Mouse (Mus musculus): ENCODE measurements around the gene Cnfn. TPM values are rescaled to one million over a fixed set of nuclear protein-coding genes. Genes with fewer than 3 reads are reported as not detected.
"Not testable (repeated sequence)": the region's sequence is repeated elsewhere in the genome, so short reads cannot be mapped to it uniquely, and the experiment has no call there.

Gene Cnfn
- total RNA-seq, 2 experiments from 2014 or later, result not detected

- no peak for DNase-seq (ENCODE audit: low spot score)
Observed at GRCm38 (mm10) chr7:25365937-25366625, 3.4 kb downstream of the Cnfn start.

DNA sequence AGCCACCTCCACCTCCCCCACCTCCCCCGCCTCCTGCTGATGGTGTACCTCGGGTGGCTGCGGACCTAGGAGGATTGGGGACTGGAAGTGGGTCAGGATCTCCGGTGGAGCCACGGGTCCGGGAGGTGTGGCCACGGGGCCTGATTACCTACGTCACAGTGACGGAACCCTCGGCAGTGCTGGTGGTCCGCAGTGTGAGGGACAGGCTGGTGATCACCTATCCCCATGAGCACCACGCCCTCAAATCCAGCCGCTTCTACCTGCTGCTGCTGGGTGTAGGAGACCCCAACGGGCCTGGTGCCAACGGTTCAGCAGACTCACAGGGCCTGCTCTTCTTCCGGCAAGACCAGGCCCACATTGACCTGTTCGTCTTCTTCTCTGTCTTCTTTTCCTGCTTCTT is 5.9 kb downstream of the Cnfn start:
- no peak for DNase-seq (ENCODE audit: low spot score)

DNA sequence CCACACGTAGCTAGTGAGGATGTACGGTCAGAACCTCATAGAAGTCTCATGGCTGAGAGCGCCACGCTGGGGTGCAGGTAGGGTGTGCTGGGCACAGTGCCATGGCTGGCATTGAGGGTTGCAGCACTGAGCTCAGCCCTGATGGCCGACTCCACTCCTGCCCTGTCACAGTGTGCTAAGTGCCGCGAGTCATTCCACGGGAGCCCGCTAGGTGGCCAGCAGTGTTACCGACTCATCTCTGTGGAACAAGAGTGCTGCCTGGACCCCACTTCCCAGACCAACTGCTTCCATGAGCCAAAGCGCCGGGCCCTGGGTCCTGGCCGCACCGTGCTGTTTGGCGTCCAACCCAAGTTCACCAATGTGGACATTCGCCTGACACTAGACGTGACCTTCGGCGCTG is 6.4 kb downstream of the Cnfn start:
- no peak for DNase-seq (ENCODE audit: low spot score)

DNA sequence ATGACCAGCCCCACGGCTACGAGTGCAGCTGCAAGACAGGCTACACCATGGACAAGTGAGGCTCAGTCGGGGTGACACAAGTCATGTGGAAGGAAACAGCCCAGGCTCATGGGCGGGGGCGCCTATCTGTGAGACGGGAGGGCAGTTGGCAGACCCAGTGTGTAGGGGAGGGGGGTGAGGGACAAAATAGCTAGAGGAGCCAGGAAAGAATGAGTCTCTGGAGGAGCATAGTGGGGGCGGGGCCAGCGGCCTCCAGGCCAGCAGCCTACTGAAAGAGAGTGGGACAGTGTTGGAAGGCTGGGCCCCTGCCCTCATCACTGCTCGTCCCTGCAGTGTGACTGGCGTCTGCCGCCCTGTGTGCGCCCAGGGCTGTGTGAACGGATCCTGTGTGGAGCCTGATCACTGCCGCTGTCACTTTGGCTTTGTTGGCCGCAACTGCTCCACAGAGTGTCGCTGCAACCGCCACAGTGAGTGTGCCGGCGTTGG is 10.8 kb downstream of the Cnfn start:
- DNase-seq (ENCODE audit: low spot score), result no peak

- DNase-seq (ENCODE audit: low spot score), result no peak
Observed at GRCm38 (mm10) chr7:25348861-25349260, 20.7 kb downstream of the Cnfn start.

DNA sequence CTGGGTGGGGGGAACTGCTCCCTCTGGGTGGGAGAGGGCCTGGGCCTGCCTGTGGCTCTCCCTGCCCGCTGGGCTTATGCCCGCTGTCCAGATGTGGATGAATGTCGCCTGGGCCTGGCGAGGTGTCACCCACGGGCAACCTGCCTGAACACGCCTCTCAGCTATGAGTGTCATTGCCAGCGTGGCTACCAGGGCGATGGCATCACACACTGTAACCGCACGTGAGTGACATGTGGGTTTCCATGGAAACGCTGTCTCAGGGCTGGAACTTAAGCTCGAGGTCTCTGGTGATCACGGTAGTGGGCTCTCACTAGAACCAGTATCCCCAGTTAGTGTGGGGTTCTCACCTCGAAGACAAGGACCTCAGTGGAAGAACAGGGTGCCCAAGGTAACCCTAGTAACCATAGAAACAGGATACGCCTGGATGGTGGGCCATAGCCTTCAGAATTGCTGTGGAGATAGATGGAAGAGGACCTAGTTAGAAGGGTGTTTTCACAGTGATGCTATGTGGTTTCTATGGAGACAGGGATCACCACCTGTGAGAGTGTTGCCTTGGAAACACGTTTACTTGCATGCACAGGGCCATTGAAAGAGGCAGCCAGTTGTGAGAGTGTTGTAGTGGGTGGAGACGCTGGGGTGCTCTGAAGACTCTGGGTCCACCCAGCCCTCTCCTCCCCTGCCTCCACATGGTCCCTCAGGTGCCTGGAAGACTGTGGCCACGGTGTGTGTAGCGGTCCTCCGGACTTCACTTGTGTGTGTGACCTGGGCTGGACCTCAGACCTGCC is 28.3 kb downstream of the Cnfn start:
- DNase-seq (ENCODE audit: low spot score), result no peak

- no peak for DNase-seq (ENCODE audit: low spot score)
Observed at GRCm38 (mm10) chr7:25339329-25339728, 30.2 kb downstream of the Cnfn start.

DNA sequence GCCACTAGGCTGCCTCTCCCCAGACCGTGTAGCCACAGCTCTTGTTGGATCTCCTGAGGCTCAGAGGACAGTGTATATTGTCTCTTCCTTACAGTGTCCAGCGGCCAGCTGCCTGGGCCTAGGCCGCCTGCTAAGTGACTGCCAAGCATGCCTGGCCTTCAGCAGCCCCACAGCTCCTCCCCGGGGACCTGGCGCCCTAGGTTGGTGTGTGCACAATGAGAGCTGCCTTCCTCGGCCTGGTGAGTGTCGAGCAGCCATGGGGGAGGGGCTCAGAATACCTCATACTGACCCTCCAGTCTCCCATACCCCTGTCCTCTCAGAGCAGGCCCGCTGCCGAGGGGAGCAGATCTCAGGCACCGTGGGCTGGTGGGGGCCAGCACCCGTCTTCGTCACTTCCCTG is 35.1 kb downstream of the Cnfn start:
- DNase-seq (ENCODE audit: low spot score), result no peak

- DNase-seq (ENCODE audit: low spot score), result peak; percentile 72
Observed at GRCm38 (mm10) chr7:25333596-25334307, 35.8 kb downstream of the Cnfn start.

DNA sequence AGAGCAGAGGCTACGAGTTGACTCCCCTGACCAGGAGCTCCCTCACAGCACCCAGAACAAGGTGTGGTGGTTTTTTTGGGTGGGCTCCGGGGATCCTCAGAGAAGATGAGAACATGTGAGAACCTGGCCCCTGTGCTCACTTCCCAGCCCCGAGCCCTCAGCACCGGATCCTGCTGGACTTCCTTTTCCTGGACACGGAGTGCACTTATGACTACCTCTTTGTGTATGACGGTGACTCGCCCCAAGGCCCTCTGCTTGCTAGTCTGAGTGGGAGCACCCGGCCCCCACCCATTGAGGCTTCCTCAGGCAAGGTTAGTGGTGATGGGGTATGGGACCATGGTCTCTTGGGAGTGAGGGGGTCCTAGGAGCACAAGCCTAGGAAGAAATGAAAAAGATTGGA is 43.3 kb downstream of the Cnfn start:
- DNase-seq (ENCODE audit: low spot score), result no peak

DNA sequence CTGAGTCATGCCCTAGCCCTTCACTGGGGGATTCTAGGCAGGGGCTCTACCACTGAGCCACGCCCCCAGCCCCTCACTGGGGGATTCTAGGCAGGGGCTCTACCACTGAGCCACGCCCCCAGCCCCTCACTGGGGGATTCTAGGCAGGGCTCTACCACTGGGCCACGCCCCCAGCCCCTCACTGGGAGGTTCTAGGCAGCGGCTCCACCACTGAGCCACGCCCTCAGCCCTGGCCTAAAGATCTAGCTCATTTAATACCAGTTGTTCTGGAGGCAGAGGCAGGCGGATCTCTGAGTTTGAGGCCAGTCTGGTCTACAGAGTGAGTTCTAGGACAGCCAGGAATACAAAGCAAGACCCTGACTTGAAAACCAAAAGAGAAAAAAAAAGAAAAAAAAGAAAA is 44.1 kb downstream of the Cnfn start:
- DNase-seq (ENCODE audit: low spot score), result not testable (repeated sequence)

GRCm38 (mm10) chr7:25323219-25323618 is 46.3 kb downstream of the Cnfn start:
- no peak for DNase-seq (ENCODE audit: low spot score)

- DNase-seq (ENCODE audit: low spot score), result peak; percentile 41
Observed at GRCm38 (mm10) chr7:25322058-25322484, 47.5 kb downstream of the Cnfn start.

Other genes starting within 250 kb of the Cnfn start
- under 1 TPM; 0.07 to 0.09 TPM for gene Pou2f2, start 190.0 kb downstream of the Cnfn start, total RNA-seq (2021)
- gene Dedd2, start 149.1 kb downstream of the Cnfn start, total RNA-seq (2021), result 1 to 10 TPM; 8.3 to 8.4 TPM
- gene Zfp526, start 148.3 kb downstream of the Cnfn start, total RNA-seq (2021), result 1 to 10 TPM; 4.7 to 5.3 TPM
- gene Gsk3a, start 131.9 kb downstream of the Cnfn start, total RNA-seq (2021), result 10 to 100 TPM; 83.2 to 83.8 TPM
- 1 to 10 TPM; 5.7 to 7.3 TPM for gene Erf, start 119.0 kb downstream of the Cnfn start, total RNA-seq (2021)
- gene Cic, start 102.0 kb downstream of the Cnfn start, total RNA-seq (2021), result 10 to 100 TPM; 34.8 to 38.3 TPM
- 1 to 10 TPM in 1 of 2 experiments, under 1 TPM in 1; 0.82 to 1.1 TPM for gene Pafah1b3, start 71.7 kb downstream of the Cnfn start, total RNA-seq (2021)
- gene Prr19, start 68.3 kb downstream of the Cnfn start, total RNA-seq (2021), result not detected
- gene Tmem145, start 63.6 kb downstream of the Cnfn start, total RNA-seq (2021), result not detected
- gene Megf8, start 52.6 kb downstream of the Cnfn start, total RNA-seq (2021), result 10 to 100 TPM; 20.3 to 22.0 TPM
- gene Lipe, start 29.0 kb upstream of the Cnfn start, total RNA-seq (2021), result 10 to 100 TPM; 21.3 to 22.7 TPM
- gene Cxcl17, start 43.2 kb upstream of the Cnfn start, total RNA-seq (2021), result not detected
- gene Ceacam1, start 107.9 kb upstream of the Cnfn start, total RNA-seq (2021), result 1 to 10 TPM; 2.7 to 4.4 TPM
- 1 to 10 TPM in 1 of 2 experiments, under 1 TPM in 1; 0.46 to 1.1 TPM for gene Ceacam2, start 170.1 kb upstream of the Cnfn start, total RNA-seq (2021)
- gene Erich4, start 246.2 kb upstream of the Cnfn start, total RNA-seq (2021), result not detected
- gene Dmac2, start 249.7 kb upstream of the Cnfn start, total RNA-seq (2021), result 10 to 100 TPM; 38.7 to 43.2 TPM

Measured in gastrocnemius, adult 18-20 months (tissue).